Mouse (Mus musculus) gastrocnemius, postnatal 10 days (tissue): ENCODE data around the gene St7. TPM values are rescaled to one million over a fixed set of nuclear protein-coding genes. Genes with fewer than 3 reads are reported as not detected.

ENCODE experiments used
- DNase-seq: peaks from one replicate; pipeline ENCODE4 v3.0.0; 2021; ENCODE audit warnings: mixed read lengths
- total RNA-seq, 2 experiments: library from RNA; stranded (reverse); gene quantifications; 2 replicates each; pipeline ENCODE4 v1.2.3; 2021

St7 gene
- total RNA-seq, 2 experiments from 2014 or later = 15.2 to 15.4 TPM

- DNase-seq = no peak
These were observed 71.4 kb downstream of the St7 start for GRCm38 (mm10) chr6:17763963-17764659.

- no peak for DNase-seq
These were observed 71.9 kb downstream of the St7 start for GRCm38 (mm10) chr6:17764660-17764998.

GRCm38 (mm10) chr6:17769972-17770644 lies 77.4 kb downstream of the St7 start:
- no peak for DNase-seq

GRCm38 (mm10) chr6:17770645-17771345 lies 78.1 kb downstream of the St7 start:
- DNase-seq = no peak

- DNase-seq = no peak
These were observed 78.7 kb downstream of the St7 start for GRCm38 (mm10) chr6:17771456-17771855.

- no peak for DNase-seq
These were observed 79.8 kb downstream of the St7 start for GRCm38 (mm10) chr6:17772514-17772913.

- no peak for DNase-seq
These were observed 83.3 kb downstream of the St7 start for GRCm38 (mm10) chr6:17776041-17776440.

- DNase-seq = no peak
These were observed 84.5 kb downstream of the St7 start for GRCm38 (mm10) chr6:17777018-17777799.

GRCm38 (mm10) chr6:17778648-17779202 lies 86.0 kb downstream of the St7 start:
- DNase-seq = no peak

GRCm38 (mm10) chr6:17783511-17783910 lies 90.8 kb downstream of the St7 start:
- DNase-seq = no peak

GRCm38 (mm10) chr6:17784523-17784922 lies 91.8 kb downstream of the St7 start:
- DNase-seq = no peak

GRCm38 (mm10) chr6:17785248-17785647 lies 92.5 kb downstream of the St7 start:
- no peak for DNase-seq

- no peak for DNase-seq
These were observed 95.1 kb downstream of the St7 start for GRCm38 (mm10) chr6:17787810-17788209.

- DNase-seq = no peak
These were observed 97.5 kb downstream of the St7 start for GRCm38 (mm10) chr6:17790251-17790650.

GRCm38 (mm10) chr6:17793471-17793870 lies 100.7 kb downstream of the St7 start:
- DNase-seq = no peak

GRCm38 (mm10) chr6:17797271-17797713 lies 104.6 kb downstream of the St7 start:
- no peak for DNase-seq

GRCm38 (mm10) chr6:17800694-17801093 lies 108.0 kb downstream of the St7 start:
- no peak for DNase-seq

- DNase-seq = no peak
These were observed 111.7 kb downstream of the St7 start for GRCm38 (mm10) chr6:17804468-17804867.

- DNase-seq = no peak
These were observed 113.8 kb downstream of the St7 start for GRCm38 (mm10) chr6:17806569-17806968.

- no peak for DNase-seq
These were observed 118.3 kb downstream of the St7 start for GRCm38 (mm10) chr6:17811063-17811462.

- no peak for DNase-seq
These were observed 118.8 kb downstream of the St7 start for GRCm38 (mm10) chr6:17811531-17811930.

- no peak for DNase-seq
These were observed 121.4 kb downstream of the St7 start for GRCm38 (mm10) chr6:17814074-17814649.
